Mouse (Mus musculus) liver, embryonic 12.5 days (tissue): ENCODE results near the gene D330020A13Rik. TPM values are rescaled to one million over a fixed set of nuclear protein-coding genes. Genes with fewer than 3 reads are reported as not detected.
"Not testable (repeated sequence)": the region's sequence is repeated elsewhere in the genome, so short reads cannot be mapped to it uniquely, and the experiment has no call there.

Experiments
- ATAC-seq: fragments of 200-750 bp; cut with Nextera tagmentation; 2 replicates; pipeline ENCODE4 v1.8.0; 2017; ENCODE audit warnings: moderate number of reproducible peaks, mild to moderate bottlenecking, moderate library complexity
- H3K27ac ChIP-seq: fragments of 300-500 bp; sonication (generic); 2 replicates; pipeline ENCODE4 v1.5.1; 2016; ENCODE audit warnings: mild to moderate bottlenecking
- H3K27me3 ChIP-seq: fragments of 300-500 bp; sonication (generic); replicated peaks from 2 replicates; pipeline ENCODE4 v1.6.1; 2016; ENCODE audit warnings: mild to moderate bottlenecking, moderate library complexity
- H3K36me3 ChIP-seq: fragments of 300-500 bp; sonication (generic); 2 replicates; pipeline ENCODE4 v1.6.1; 2016; ENCODE audit warnings: mild to moderate bottlenecking, moderate library complexity
- H3K4me1 ChIP-seq: fragments of 300-500 bp; sonication (generic); 2 replicates; pipeline ENCODE4 v1.6.1; 2016
- H3K4me2 ChIP-seq: fragments of 300-500 bp; sonication (generic); 2 replicates; pipeline ENCODE4 v1.6.1; 2016; ENCODE audit warnings: mild to moderate bottlenecking, moderate library complexity
- H3K4me3 ChIP-seq: fragments of 300-500 bp; sonication (generic); 2 replicates; pipeline ENCODE4 v1.5.1; 2016; ENCODE audit warnings: mild to moderate bottlenecking, moderate library complexity
- H3K9ac ChIP-seq: fragments of 300-500 bp; sonication (generic); 2 replicates; pipeline ENCODE4 v1.6.1; 2016; ENCODE audit warnings: mild to moderate bottlenecking, moderate library complexity
- H3K9me3 ChIP-seq: fragments of 300-500 bp; sonication (generic); replicated peaks from 2 replicates; pipeline ENCODE4 v1.6.1; 2016; ENCODE audit warnings: mild to moderate bottlenecking, moderate library complexity
- WGBS: fragments of 180-500 bp; shearing (Covaris S2); methylation state at CpG from one replicate; pipeline ENCODE4 v1.1.7; 2016; ENCODE audit not compliant: insufficient replicate concordance; 5-methylcytosine and 5-hydroxymethylcytosine counted together
- polyA plus RNA-seq: library from polyadenylated mRNA; unstranded; fragments of >200 nt; fragmentation: Nextera tagmentation; extraction: Ambion mirVana; gene quantifications from 2 replicates; pipeline ENCODE4 v1.2.1, GENCODE M21; 2016

The D330020A13Rik gene
- polyA plus RNA-seq, 1 experiment from 2014 or later, result not detected

DNA sequence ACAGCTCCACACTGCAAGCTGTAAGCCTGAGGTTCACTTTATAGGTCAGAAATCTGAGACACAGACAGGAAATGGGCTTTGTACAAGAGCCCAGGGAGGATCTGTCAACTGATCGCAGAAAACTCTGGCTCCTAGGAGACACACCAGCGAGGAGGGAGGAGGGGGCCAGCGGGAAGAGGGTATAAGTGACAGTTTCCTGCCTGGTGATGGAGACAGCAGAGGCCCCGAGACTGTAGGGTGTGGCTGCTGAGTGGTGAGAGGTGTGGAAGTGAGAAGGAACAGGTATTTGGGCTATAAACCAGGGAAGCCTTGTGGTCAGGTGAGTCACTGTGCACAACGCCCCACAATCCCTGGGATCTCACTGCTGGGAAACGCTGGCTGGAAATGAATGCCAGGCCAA is 30.0 kb upstream of the D330020A13Rik start:
- 24% methylated on average over 6 of the region's 6 CpGs for WGBS
- Histone ChIP-seq H3K27me3 (peaks cover 23% of the 10 kb centered on the region; the same call in 1 of the 2 replicates), H3K4me2 (no peak overlapping the region), H3K9ac (no peak overlapping the region), H3K36me3 (no peaks in the 10 kb centered on the region), H3K27ac (no peak overlapping the region), H3K9me3 (no peaks in the 10 kb centered on the region), H3K4me3 (no peak overlapping the region), H3K4me1 (no peaks in the 10 kb centered on the region)
- no peak for ATAC-seq

DNA sequence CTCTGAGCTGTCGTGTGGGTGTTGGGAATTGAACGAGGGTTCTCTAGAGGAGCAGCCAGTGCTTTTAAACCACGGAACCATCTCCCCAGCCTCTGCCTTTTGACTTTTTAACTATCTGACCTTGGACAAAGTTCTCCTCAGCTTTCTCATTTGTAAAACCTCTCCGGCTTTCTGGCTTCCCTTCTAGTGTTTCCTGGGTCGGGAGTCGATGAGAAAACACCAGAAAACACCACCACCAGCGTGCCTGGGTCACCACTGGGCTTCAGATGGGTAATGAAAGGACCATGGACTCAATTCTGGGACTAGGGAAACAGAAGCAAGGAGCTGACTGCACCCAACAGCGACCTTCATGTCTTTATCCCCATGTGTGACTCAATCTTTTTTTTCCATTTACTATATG is 20.0 kb upstream of the D330020A13Rik start:
- Histone ChIP-seq H3K9ac (no peak overlapping the region), H3K9me3 (no peaks in the 10 kb centered on the region), H3K4me1 (no peaks in the 10 kb centered on the region), H3K27me3 (peaks cover 24% of the 10 kb centered on the region; the same call in 1 of the 2 replicates), H3K4me2 (no peak overlapping the region), H3K27ac (no peak overlapping the region), H3K36me3 (no peaks in the 10 kb centered on the region), H3K4me3 (no peak overlapping the region)
- 48% methylated on average over 8 of the region's 8 CpGs for WGBS
- ATAC-seq, result no peak

DNA sequence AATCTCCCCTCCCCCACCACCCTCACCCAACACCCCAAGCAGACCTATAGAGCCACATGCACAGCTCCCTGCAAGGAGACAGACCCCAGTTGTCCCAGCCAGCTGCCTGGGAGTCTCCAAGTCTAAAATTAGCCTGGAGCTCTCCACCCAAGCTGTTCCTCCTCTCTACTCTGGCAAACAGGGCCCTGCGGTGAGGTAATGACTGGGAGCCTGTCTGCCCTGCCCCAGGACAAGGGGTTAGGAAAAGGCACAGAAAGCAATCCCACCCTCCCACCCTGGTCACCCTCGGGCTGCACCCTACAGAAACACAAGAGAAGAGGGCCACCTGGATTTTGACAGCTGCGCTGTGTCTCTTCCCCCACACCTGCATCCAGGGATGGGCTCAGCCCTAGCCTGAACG is 19.3 kb upstream of the D330020A13Rik start:
- H3K4me3 ChIP-seq, result no peak overlapping the region
- H3K9me3 ChIP-seq, result no peaks in the 10 kb centered on the region
- 45% methylated on average over 4 of the region's 4 CpGs for WGBS
- H3K27ac ChIP-seq, result no peak overlapping the region
- H3K36me3 ChIP-seq, result no peaks in the 10 kb centered on the region
- no peak overlapping the region for H3K4me2 ChIP-seq
- peaks cover 31% of the 10 kb centered on the region; the same call in 1 of the 2 replicates for H3K27me3 ChIP-seq
- no peaks in the 10 kb centered on the region for H3K4me1 ChIP-seq
- ATAC-seq, result no peak
- H3K9ac ChIP-seq, result no peak overlapping the region

DNA sequence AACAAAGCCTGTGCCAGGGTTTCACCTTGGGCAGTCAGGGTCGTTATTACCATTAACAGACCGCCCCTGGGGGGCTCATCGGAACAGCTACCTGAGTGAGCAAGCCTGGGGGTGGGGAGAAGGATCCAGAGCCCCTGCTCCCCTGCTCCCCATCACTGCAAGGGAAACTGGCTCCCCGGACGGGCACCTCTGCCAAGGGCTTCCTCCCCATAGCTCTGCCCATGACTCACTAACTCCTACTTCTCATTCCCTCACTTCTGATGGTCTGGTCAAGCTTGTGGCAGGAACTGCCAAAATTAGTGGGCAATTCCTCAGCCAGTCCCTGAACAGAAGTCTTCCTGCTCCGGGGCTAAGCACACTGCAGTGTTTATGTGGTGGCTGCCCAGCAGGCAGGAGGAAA is 18.9 kb upstream of the D330020A13Rik start:
- Histone ChIP-seq H3K9ac (no peak overlapping the region), H3K27me3 (peaks cover 31% of the 10 kb centered on the region; the same call in 1 of the 2 replicates), H3K9me3 (no peaks in the 10 kb centered on the region), H3K4me3 (no peak overlapping the region), H3K36me3 (no peaks in the 10 kb centered on the region), H3K4me2 (no peak overlapping the region), H3K4me1 (no peaks in the 10 kb centered on the region), H3K27ac (no peak overlapping the region)
- ATAC-seq, result no peak
- WGBS, result 36% methylated on average over 6 of the region's 6 CpGs

DNA sequence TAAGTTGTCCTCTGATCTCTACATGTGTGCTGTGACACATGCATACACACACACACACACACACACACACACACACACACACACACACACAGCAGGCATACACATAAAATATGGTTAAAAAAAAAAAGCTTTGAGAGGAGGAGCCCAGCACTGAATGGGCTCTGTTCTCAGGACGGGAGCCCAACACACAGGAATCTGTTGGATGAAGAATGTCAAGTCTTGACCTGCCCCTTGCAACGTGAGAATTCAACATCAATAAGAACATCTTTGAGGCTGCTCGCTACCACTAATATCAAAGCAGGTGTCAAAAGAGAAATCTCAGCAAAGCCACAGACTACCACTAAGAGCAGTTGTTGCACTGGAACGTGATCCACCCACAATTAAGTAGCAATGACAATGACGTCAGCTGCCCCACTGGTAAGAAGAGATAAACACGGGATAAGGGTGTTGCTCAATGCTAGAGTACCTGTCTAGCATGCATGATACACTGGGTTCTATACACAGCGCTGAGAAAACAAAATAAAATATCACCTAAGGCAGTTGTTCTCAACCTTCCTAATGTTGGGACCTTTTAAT is 17.2 kb upstream of the D330020A13Rik start:
- ATAC-seq, result no peak
- H3K4me2 ChIP-seq, result no peak overlapping the region
- WGBS, result 50% methylated on average over 7 of the region's 7 CpGs
- no peaks in the 10 kb centered on the region for H3K9me3 ChIP-seq
- no peak overlapping the region for H3K4me3 ChIP-seq
- H3K27ac ChIP-seq, result no peak overlapping the region
- no peak overlapping the region for H3K9ac ChIP-seq
- H3K36me3 ChIP-seq, result no peaks in the 10 kb centered on the region
- H3K27me3 ChIP-seq, result peaks cover 31% of the 10 kb centered on the region; the same call in 1 of the 2 replicates
- no peaks in the 10 kb centered on the region for H3K4me1 ChIP-seq

DNA sequence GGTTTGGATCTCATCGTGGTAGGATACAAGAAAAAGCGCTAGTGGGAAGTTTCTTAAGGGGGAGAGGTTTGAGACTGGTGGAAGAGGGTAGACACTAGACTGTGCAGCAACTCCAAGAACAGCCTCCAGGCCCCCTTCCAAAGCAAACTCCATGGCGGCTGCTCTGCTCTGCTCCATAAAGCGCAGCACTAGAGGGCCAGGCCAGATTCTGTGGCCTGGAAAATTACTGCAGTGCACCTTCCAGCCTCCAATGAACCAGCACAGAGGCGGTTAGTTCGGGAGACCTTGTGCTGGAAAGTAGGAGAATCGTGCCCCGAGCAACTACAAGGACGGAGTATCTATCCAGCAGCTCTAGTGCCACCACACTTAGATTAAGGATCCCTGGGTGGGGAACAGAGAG is 6.9 kb upstream of the D330020A13Rik start:
- H3K4me2 ChIP-seq, result no peak overlapping the region
- ATAC-seq, result no peak
- no peaks in the 10 kb centered on the region for H3K9me3 ChIP-seq
- H3K4me1 ChIP-seq, result no peaks in the 10 kb centered on the region
- H3K9ac ChIP-seq, result no peak overlapping the region
- H3K36me3 ChIP-seq, result no peaks in the 10 kb centered on the region
- H3K4me3 ChIP-seq, result no peak overlapping the region
- 69% methylated on average over 9 of the region's 9 CpGs for WGBS
- peaks cover 46% of the 10 kb centered on the region for H3K27me3 ChIP-seq
- H3K27ac ChIP-seq, result no peak overlapping the region

DNA sequence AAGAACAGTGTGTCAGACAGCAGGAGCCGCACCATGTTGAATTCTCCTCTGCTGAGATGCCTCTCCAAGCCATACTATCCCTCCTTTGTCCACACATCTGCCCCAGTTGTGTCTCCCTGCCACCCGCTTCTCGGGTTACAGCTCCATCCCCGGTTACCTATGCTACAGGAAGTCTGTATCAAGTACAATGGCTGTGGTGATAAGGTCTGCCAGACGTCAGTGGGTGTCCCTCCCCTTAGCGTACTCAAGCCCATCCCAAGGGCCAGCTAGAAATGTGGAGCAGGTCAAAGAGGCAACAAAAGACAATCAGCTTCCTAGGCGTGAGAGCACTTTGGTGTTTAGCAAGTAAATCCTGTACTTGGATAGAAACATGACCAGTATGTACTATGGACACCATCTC is 5.6 kb upstream of the D330020A13Rik start:
- H3K4me2 ChIP-seq, result no peak overlapping the region
- no peak overlapping the region for H3K27ac ChIP-seq
- no peaks in the 10 kb centered on the region for H3K9me3 ChIP-seq
- no peak for ATAC-seq
- no peaks in the 10 kb centered on the region for H3K4me1 ChIP-seq
- WGBS, result 21% methylated on average over 7 of the region's 7 CpGs
- H3K4me3 ChIP-seq, result no peak overlapping the region
- H3K36me3 ChIP-seq, result no peaks in the 10 kb centered on the region
- H3K27me3 ChIP-seq, result peaks cover 59% of the 10 kb centered on the region
- H3K9ac ChIP-seq, result no peak overlapping the region

DNA sequence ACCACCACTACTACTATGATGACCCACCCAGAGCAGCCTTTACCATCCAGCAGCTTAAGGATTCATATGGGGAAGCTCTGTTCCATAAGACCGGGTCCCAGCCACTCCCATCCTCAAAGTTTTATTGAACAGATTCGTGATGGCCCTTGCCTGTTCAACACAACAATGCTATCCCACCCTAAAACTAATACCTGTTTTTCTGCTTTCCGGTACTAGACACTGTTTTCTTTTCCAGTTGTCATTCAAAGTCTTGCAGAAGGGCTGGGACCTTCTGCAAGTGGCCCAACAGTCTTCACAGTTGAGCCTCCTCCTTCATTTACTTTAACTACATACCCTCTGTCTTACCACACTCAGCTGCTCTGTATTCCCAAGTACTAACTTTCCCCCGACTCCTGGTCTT is 4.7 kb upstream of the D330020A13Rik start:
- no peak overlapping the region for H3K4me2 ChIP-seq
- H3K36me3 ChIP-seq, result no peaks in the 10 kb centered on the region
- no peaks in the 10 kb centered on the region for H3K9me3 ChIP-seq
- no peak for ATAC-seq
- peaks cover 9% of the 10 kb centered on the region; the same call in 1 of the 2 replicates for H3K4me1 ChIP-seq
- no peak overlapping the region for H3K9ac ChIP-seq
- peaks cover 68% of the 10 kb centered on the region for H3K27me3 ChIP-seq
- no peak overlapping the region for H3K27ac ChIP-seq
- 61% methylated on average over 4 of the region's 4 CpGs for WGBS
- H3K4me3 ChIP-seq, result no peak overlapping the region

DNA sequence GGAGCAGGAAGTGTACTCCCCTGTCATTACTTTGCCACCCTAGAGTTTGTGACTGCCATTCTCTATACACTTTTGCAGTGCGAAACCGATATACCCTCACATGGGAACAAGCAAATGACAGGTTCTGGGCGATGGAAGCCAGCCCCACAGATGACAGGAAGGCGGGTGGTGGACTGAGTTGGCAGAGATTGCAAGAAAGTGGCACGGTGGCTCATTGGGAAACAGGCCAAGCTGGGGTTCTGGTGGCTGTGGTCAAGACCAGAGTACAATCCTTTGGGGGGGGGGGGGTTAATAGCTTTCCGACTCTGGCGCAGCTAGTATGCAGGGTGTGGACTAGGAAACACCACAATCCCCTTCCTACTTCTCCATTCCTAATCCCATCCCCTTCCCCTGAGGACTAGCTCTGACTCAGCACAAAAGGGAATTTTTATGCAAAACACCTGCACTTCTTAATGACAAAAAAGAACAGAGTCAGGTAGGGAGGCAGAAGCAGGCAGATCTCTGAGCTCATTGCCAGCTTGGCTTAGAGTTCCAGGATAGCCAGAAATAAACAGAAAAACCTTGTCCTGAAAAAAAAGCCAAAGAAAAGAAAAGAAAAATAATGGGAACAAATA is 2.7 kb upstream of the D330020A13Rik start:
- peaks cover 13% of the 10 kb centered on the region for H3K4me1 ChIP-seq
- H3K36me3 ChIP-seq, result no peaks in the 10 kb centered on the region
- WGBS, result 59% methylated on average over 7 of the region's 7 CpGs
- H3K27me3 ChIP-seq, result peaks cover 88% of the 10 kb centered on the region
- H3K9me3 ChIP-seq, result no peaks in the 10 kb centered on the region
- H3K9ac ChIP-seq, result no peak overlapping the region
- no peak for ATAC-seq
- H3K4me3 ChIP-seq, result no peak overlapping the region
- H3K4me2 ChIP-seq, result no peak overlapping the region
- H3K27ac ChIP-seq, result no peak overlapping the region

DNA sequence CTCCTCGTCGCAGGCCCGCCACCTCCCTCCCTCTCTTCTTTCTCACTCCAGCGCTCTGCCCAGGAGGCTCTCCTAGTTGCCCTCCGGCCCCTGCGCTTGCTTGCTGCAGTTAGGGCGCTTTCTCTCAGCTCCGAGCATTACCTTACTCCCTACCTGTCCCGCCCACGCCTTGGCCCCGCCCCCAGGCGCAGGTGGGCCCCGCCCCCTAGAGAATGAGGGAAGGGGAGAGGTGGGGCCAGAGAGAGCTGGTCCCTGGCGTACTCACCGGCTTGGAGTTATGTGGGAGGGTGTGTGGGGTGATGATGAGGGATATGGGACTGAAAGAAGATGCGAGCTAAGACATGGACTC is 595 bp downstream of the D330020A13Rik start:
- no peak overlapping the region for H3K9ac ChIP-seq
- peaks cover 71% of the 10 kb centered on the region for H3K27me3 ChIP-seq
- H3K4me3 ChIP-seq, result peak overlapping the region; percentile 49
- no peak overlapping the region for H3K27ac ChIP-seq
- H3K4me2 ChIP-seq, result peak overlapping the region; percentile 75
- ATAC-seq, result no peak
- no peaks in the 10 kb centered on the region for H3K36me3 ChIP-seq
- H3K9me3 ChIP-seq, result no peaks in the 10 kb centered on the region
- 3% methylated on average over 16 of the region's 16 CpGs for WGBS
- peaks cover 13% of the 10 kb centered on the region for H3K4me1 ChIP-seq

DNA sequence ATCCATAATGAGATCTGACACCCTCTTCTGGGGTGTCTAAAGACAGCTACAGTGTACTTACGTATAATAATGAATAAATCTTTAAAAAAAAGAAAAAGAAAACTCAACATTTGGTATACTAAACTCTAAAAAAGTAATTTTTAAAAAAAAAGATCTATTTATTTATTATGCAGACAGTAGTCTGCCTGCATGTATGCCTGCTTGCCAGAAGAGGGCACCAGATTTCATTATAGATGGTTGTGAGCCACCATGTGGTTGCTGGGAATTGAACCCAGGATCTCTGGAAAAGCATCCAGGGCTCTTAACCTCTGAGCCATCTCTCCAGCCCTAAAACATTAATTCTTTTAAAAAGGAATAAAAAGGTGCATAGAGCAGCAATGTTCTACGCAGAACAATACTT is 2.4 kb downstream of the D330020A13Rik start:
- not testable (repeated sequence) for ATAC-seq, H3K9me3 ChIP-seq, H3K4me2 ChIP-seq, H3K9ac ChIP-seq, H3K36me3 ChIP-seq, H3K27ac ChIP-seq, H3K4me3 ChIP-seq
- 77% methylated on average over 2 of the region's 2 CpGs for WGBS
- peaks cover 13% of the 10 kb centered on the region for H3K4me1 ChIP-seq
- peaks cover 68% of the 10 kb centered on the region for H3K27me3 ChIP-seq

DNA sequence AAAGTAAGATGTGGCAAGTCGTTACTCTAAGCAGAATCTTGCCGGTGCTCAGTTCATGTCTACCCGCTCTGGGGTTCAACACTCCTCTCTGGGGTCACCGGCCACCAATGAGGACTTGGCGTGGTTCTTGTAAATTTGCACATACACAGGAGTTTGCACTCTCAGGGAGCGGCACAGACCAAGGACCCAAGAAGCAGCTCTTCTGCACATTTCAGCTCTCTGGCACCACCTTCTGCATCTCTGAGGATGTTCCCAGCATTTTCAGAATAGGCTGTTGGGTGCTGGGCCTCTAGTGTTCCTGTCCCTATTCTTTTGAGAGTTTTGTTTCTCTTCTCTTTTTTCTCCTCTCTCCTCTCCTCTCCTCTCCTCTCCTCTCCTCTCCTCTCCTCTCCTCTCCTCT is 7.0 kb downstream of the D330020A13Rik start:
- Histone ChIP-seq H3K36me3 (no peaks in the 10 kb centered on the region), H3K27me3 (peaks cover 42% of the 10 kb centered on the region), H3K4me2 (no peak overlapping the region), H3K4me3 (no peak overlapping the region), H3K4me1 (no peaks in the 10 kb centered on the region), H3K9me3 (no peaks in the 10 kb centered on the region), H3K9ac (no peak overlapping the region), H3K27ac (no peak overlapping the region)
- ATAC-seq, result no peak
- 17% methylated on average over 6 of the region's 6 CpGs for WGBS
